Mouse (Mus musculus) spleen, postnatal 36 days (tissue): ENCODE measurements at regions not wholly inside any gene's neighbourhood (a gene's known extent, or its start where the extent isn't known, plus 50 kb on each side); places are given as distances from the start of the nearest gene placed in this dataset.
A peak's percentile ranks its signal among the peaks of the same experiment; 100 is the strongest.
"Not testable (repeated sequence)": the region's sequence is repeated elsewhere in the genome, so short reads cannot be mapped to it uniquely, and the experiment has no call there.

Source experiments
- DNase-seq, 2 experiments: peaks; one replicate each; pipeline ENCODE4 v3.0.0; 2022; ENCODE audit warnings: low spot score in 2 of 2, mixed read lengths in 1 of 2

DNA sequence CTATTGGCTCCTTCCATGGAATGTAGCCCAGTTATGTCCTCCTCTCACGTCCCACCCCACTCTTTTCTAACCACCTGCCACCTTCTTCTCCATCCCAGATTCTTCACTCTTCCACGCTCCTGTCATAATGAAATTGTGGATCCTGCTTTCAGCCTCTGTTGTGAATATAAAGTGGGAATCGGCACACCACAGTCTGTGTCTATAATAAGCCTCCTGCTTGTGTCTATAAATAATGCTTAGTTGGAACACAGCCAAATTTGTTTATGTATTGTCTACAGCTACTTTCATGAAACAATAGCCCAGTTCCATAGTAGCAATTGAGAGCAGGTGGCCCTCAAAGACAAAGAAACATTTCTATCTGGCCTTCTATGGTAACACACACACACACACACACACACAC lies 137.5 kb upstream of the Rps6ka3 start:
- DNase-seq: no peak

- DNase-seq: no peak
These were observed 136.6 kb upstream of the Rps6ka3 start for GRCm38 (mm10) chrX:159073533-159073932.

DNA sequence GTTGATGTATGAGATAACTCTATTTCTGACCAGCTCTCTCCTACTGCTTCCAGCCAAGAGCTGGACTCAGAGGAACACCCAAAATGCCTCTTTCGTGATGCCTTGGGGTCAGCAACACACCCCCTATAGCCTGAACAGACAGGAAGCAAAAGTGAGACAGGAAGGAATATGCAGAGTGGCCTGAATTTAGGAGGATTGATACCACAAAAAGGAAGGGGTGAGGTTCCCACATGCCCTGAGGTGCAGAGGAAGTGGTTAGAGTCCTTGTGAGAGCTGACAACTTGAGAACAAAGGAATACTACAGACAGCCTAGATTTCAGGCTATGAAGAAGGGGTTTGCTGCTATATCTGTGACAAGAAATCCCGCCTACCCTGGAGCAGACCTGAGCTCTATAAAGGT lies 129.6 kb upstream of the Rps6ka3 start:
- peak; percentile 4 to 15 for DNase-seq

- not testable (repeated sequence) for DNase-seq
These were observed 99.5 kb upstream of the Rps6ka3 start for GRCm38 (mm10) chrX:159110651-159111050.

- DNase-seq: no peak
These were observed 93.9 kb upstream of the Rps6ka3 start for GRCm38 (mm10) chrX:159116210-159116609.

DNA sequence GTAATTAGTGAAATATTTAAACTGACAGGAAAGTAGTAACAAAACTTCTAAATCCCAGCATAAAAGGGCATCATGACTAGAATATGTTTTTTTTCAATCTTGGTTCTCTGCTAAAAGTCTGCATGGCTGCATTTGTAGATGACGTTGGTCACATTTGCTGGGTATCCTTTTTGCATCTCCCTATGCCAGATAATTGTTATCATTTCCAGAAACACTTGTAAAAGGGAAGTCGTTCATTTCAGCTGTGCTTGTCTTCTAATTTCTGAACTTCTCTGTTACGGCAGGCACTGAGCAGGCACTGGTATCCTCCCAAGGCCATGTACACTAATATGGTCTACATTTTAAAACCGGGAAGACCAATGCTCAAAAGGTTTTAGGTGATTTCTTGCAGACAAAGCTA lies 69.6 kb upstream of the Rps6ka3 start:
- no peak for DNase-seq

DNA sequence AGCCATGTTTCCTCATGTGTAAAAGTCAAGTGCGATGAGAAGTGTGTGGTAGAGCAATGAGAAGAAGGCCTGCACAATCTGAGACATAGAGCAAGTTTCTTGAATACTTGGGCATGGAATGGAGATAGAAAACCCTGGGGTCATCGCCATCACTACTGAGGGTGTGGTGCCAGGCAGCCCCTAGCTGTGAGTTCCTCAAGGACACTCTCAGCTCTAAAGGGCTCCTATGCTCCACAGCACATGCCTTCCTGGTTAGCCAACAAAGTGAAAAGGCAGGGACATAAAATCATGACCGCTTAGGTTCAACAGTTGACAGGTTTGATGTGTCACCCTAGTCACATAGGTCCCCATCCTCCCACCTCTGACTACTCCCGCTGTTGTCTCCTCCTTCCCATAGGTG lies 66.8 kb upstream of the Rps6ka3 start:
- no peak for DNase-seq

DNA sequence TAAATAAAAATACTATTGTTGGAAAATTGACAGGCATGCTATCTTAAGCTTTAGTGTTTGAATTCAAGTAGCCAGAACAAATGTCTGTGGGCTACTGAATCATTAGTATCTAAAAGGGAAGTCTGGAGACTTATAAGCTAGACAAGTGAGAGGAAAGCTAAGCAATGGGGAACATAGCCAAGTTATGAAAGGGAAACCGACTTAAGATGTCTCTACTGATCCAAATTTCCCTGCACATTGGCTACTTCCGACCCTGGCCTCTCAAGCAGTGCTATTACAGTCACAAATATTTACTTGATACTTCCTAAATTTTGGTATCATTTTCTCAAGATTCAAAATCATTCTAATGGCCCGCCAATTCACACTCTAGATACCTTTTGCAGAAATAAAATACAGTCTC lies 65.4 kb upstream of the Rps6ka3 start:
- DNase-seq: no peak

GRCm38 (mm10) chrX:159145212-159145611 lies 64.9 kb upstream of the Rps6ka3 start:
- no peak for DNase-seq

DNA sequence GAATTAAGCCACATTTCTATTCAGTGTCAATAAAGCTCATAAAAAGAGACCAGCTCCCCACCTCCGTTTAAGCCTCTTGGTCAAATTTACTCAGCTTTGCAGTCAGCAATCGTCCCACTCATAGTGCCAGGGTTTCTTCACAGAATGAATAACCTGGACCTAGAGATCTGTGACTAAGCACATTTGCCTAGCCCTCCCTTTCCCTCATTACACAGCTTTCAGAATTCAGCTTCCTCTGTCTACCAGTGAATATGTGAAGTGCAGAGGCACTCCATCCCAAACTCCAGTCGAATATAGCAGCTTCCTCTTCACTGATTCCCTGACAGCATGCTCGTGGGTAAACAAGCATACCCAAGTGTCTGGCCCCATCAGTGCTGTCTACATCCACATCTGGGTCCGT lies 54.3 kb upstream of the Rps6ka3 start:
- DNase-seq: no peak

DNA sequence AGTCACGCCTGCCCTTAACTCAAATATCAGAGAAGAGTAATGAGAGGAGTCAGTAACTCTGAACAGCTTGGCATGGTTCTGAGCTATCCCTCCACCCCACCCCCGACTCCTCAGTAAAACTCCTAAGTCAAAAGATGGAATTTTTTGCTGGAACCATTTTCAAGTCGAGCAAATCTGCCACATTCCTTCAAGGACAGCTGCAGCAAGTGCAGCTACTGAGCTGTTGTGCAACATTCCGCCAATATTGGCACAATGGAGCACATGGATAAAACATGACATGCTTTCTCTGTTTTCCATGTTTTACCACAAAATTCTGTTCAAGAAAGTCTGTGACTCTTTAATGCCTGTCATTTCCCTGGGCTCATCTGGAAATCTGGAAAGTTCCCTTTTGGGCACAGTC lies 53.1 kb upstream of the Rps6ka3 start:
- DNase-seq: no peak

DNA sequence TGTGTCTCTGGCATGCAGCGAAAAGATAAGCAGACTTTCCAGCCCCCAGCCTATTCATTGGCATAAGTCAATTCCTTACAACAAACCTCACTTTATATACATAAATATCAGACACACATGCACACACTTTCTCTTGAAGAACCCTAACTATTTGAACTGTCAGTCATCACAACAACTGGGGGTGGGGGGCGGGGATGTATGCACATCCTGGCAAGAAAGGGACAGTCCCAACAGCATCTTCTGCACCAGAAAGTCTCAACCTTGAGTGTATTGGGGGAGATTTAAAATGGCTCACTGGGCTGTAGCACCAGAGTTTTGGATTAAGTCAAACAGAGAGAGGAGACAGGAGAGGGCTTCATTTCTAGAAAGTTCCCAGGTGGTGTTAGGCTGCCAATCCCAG lies 50.4 kb upstream of the Rps6ka3 start:
- no peak for DNase-seq
